Mouse (Mus musculus): ENCODE results near the gene Tspan32.

Tspan32 gene

DNA sequence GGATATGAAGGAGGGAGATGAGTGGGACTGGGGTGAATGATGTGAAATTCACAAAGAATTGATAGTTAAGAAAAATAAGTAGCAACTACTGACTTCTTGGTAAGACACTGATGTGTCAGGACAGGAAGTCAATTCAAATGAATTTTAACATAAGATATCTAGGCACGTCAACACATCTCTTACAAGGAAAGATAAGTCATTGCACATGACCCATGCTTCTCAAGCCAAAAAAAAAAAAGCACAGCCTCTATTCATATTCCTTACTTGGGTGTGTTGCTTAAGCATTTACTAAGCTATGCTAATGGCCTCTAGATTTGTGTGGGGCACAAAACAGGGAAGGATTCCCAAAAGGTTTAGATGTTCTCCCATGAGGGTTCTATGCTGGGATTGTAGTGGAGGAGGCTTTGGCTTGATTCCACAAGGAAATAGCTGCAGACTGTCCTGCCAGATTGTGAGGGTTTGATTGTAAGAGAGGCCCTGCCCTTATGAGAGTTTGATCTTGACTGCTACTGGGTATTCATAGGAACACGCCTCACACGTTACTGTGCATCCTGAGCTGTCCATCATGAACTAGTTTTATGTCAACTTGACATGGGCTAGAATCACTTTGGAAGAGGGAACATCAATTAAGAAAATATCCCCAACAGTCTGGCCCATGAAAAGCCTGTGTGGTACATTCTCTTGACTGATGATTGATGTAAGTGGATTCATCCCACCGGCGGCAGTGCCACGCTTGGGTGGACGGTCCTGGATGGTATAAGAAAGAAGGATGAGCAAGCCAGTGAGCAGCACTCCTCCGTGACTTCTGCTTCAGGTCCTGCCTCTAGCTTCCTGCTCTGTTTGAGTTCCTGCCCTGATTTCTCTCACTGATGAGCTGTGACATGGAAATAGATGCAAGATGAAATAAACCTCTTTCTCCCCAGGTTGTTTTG lies 29.9 kb downstream of the Tspan32 start:
- DNase-seq: no peak

GRCm38 (mm10) chr7:143036787-143037186 lies 31.9 kb downstream of the Tspan32 start:
- no peak for DNase-seq

DNA sequence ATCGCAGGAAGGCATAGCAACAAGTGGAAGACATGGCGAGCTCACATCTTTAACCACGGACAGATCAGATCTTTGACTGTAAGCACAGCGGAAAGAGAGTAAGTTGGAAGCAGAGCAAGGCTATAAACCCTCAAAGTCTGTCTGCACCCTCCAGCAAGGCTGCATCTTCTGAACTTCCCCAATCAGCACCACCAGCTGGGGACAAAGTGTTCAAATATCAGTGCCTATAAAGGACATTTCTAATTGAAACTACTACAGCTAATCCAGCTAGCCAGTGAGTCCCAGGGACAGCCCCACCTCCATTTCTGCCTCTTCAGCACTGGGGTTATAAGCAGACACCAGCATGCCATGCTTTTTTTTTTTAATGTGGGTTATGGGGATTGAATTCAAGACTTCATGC lies 32.5 kb downstream of the Tspan32 start:
- DNase-seq: no peak

GRCm38 (mm10) chr7:143038174-143038931 lies 33.5 kb downstream of the Tspan32 start:
- no peak for DNase-seq

DNA sequence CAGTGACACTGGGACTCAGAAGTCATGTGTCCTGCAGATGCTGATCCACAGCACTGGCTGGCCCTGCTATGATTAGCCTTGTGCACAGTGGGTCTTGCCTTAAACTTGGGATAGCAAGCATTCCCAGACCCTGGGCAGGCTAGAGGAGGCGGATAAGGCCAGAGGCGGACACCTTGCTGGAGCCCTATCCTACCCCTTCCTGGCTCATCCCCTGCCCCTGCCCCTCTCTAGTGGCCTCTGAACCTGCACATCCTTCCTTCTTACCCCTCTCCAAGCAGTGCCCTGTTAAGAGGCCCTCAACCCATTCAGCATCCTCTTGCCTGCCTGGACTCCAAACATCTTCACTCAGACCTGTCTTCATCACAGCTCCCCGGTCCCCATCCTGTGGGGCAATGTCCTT lies 35.7 kb downstream of the Tspan32 start:
- DNase-seq: no peak

DNA sequence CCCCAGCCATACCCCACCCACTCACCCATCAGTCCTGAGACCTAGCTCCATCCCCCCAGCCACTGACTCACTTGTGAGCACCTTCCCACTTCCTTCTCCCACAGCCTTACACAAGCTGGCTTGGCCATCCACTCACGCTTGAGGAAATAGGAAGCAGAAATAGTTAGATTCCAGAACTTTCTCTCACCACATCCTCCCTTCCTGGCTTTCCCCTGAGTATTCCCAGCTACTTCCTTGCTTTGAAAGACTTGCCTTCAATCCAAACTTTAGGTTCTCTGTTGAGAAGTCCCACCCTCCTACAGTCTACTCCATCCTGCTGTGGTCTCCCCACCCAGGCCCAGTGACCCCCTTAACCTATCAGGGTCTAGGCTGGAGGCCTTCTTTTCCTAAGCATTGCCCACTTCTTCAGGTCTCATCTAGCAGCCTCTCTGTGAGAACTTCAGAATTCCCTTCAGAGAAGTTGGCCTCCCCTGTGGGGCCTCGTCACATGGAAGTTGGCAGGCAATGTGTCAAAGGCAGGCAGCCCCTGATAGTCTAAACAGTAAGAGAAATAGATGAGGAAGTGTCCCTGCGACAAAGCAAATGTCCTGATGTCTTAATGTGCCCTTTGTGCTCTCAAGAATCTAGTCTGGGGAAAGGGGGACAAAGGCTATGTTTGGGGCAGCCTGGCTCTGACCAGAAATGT lies 36.4 kb downstream of the Tspan32 start:
- DNase-seq: no peak

DNA sequence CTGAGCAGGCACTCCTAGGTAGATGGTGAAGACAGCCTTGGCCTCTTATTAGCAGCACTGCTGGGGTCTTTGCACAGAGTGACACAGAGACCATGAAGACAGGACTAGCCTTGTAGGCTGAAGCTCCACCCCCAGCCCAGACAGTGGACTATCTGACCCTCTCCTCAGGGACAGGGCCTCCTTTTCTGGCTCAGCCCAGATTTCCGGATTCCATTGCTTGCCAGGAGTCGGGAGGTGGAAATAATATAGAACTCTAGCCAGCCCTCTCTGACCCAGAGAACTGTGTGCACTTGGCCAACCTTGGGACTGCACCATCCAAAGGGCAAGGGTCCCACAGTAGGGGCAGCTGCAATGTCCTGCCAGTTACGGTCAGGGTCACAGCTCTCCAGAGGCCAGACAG lies 37.2 kb downstream of the Tspan32 start:
- DNase-seq: no peak

GRCm38 (mm10) chr7:143042897-143043300 lies 38.1 kb downstream of the Tspan32 start:
- no peak for DNase-seq

DNA sequence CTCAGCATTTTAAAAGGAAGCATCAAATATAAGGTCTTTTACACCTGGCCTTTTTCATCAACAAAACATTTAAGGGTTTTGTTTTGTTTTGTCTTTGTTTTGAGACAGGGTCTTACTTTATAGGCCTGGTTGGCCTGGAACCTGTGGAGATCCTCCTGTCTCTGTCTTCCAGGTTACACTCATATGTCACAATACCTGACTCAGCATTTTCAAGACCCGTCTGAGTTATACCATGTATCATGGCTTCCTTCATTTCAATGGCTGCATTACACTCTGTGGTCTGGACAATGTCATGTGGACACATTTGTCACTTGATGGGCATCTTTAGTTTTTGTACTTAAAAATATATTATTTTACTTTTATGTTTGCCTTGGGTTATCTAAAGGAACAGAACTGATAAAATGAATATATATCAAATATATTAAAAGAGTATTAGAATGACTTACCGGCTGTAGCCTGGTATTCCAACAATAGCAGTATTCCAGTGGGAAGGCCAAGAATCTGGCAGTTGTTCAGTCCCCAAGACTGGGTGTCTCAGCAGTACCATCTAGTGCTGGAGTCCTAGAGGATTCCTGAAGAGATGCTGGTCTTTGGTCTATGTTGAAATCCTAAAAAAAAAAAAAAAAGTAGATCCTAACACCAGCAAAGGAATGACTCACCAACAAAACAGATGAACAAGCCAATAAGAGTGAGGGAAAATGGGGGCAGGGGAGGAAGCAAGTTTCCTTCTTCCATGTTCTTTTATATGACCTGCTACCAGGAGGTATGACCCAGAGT lies 39.4 kb downstream of the Tspan32 start:
- no peak for DNase-seq

GRCm38 (mm10) chr7:143044826-143045206 lies 40.0 kb downstream of the Tspan32 start:
- no peak for DNase-seq

GRCm38 (mm10) chr7:143046358-143046757 lies 41.5 kb downstream of the Tspan32 start:
- no peak for DNase-seq

GRCm38 (mm10) chr7:143049331-143049730 lies 44.5 kb downstream of the Tspan32 start:
- no peak for DNase-seq

DNA sequence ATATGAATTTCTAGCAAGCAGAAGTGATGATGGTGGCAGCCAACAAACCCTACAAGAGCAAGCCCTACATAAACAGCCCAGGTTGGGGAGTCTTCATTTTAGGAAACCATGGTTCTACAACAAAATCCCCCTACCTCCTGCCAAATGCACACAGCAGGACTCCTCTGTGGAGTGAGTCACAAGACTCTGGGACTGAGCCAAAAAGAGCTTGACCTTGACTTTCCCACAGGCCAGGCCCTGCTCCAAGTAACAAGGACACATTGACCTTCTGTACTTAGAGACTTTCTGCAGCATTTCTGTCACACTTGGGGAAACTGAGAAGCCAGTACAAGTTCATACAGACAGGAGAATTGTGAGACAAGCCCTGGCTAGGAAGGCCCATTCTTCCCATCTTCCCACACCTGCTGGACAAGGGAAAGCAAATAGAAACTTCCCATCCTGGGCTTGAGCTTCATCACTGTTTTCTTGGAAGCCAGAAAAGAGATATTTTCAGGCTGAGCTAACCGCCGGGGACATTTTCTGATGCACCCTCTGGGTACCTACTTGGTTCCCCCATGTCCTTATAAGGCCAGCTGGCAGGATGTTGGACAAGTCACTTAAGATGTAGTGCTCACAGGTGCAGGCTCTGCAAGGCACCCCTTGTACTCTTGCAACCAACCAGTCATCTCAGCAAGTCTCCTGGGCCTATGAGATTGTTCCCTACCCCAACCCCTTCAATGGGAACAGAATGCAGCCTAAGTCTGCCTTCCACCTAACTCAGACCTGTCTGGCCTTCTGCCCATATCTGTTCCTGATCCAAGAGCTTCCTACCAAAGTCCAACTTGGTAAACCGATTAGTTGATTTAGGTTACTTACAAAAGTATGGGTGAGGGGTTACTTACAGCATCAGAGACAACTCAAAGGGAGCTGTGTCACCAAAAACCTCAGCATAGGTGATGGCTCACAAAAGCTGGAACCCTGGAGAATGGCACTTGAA lies 45.3 kb downstream of the Tspan32 start:
- DNase-seq: no peak

DNA sequence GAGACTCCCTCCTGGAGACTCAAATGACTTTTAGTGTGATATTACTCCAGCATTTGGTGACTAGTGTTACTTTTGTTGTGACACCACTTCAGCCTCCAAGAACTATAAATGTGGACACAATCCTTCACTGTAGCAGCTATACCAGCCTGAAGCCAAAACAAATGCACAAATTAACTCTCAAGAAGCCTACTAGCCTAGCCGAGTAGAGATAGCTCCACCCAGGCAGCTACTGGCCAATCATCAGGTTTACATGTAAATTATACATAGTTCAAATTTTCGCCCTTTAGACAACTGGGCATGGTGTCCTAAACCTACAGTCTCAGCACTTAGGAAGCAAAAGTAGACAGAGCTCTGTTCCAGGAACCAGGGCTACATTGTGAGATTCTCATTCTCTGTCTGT lies 46.5 kb downstream of the Tspan32 start:
- DNase-seq: no peak

DNA sequence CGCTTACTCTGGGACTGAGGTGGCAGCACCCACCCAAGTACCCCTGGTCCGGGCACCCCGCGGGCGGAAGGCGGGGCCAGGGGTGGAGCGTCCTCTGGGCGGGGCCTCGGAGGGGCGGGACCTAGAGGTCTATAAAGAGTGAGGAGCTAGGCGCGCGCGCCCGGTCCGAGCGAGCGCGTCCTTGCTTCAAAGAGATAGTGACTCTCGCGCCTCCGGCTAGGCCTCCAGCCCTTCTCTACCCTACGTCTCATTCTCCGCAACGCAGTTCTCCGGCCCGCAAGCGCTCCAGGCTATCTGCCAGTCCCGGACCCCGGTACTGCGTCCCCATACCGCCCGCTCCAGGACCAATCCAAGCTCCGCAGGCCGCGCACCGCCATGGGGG lies 47.8 kb downstream of the Tspan32 start, which contains the start of gene Cd81:
TSS of gene Cd81 (plus strand) at position 114 of the 382 bp plus-strand sequence.
- DNase-seq: peak; percentile 86

DNA sequence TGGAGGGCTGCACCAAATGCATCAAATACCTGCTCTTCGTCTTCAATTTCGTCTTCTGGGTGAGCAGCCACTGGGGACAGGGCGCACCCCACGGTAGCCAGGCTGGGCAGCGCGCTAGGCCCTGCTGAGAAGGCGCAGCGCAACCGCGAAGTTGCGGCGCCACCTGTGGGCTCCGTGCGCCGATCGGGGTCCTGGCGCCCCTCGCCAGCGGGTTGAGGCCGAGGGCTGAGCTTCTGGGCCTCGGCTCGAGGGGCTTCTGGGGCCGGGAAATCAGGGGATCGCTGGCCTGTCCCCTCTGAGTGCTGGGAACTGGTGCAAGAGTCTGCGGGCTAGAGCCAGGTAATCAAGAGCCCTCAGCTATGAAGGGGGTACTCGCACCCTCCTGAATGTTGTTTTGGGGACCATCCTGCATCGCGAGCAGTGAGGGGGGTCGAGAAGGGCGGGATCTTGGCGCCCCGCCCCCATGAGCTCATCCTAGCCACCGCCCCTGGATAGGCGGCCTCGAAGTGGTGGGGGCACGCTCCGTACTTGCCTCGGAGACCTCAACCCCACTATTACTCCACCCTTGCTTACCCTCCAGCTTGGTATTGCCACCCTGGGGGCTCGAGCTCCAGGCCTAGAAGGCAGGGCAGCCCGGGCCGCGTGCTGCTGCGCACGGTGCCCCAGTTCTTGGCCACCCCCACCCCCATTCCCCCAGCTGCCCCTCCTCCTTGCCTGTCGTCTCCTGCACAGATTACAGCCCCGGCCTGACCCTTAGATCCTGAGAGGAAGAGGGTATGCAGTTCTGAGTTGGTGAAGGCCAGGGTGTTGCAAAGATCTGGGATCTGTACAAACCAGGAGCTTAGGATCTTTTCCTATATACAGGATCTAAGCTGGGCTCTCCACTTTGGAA lies 48.4 kb downstream of the Tspan32 start:
- peak; percentile 71 for DNase-seq

- DNase-seq: no peak
These were observed 49.2 kb downstream of the Tspan32 start for GRCm38 (mm10) chr7:143053961-143054611.

DNA sequence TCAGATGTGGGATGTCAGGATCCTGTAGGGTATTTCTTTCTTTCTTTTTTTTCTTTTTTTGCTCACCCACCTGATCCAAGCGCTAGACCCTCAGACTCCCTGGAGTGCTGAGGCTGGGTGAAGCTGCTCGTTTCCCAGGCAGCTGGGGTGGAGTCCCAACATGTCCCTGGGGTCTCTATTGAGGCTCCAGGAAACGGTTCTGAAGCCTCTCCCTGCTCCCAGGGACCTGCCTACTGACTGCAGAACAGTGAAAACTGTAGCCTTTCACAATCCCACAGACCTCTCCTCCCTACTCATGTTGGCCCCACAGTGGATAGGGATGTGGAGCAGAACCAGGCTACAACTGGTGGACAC lies 49.7 kb downstream of the Tspan32 start:
- no peak for DNase-seq

DNA sequence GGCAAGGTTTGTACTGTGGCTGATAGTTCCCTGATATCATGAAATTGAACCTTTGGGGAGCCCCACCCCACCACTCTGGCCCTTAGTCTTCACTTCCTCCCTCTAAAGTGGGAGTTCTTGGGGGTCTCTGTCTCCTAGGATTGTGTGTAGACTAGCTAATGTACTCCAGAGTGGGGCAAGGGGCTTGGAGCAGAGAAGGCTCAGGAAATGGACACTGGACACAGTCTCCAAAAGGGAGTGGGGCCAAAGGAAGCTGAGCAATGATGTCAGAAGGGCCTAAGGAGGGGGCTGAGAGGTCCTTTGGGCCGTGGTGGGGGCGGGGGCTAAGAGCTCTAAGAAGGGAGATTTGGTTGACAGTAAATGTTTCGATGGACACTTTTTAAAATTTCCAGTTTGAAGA lies 50.2 kb downstream of the Tspan32 start:
- DNase-seq: no peak
